Mouse (Mus musculus) erythroblast, adult 5-6 weeks (primary cell): Measurements from ENCODE around the gene Nkain4. TPM values are rescaled to one million over a fixed set of nuclear protein-coding genes. Genes with fewer than 3 reads are reported as not detected.

Source experiments
- ATAC-seq: replicated peaks from 2 replicates; pipeline ENCODE4 v1.8.0; 2016; ENCODE audit warnings: moderate number of reproducible peaks, mild to moderate bottlenecking, moderate TSS enrichment, inconsistent platforms; ENCODE audit not compliant: poor library complexity, low FRiP score, severe bottlenecking
- total RNA-seq, 2 experiments: library from RNA; stranded (forward) in 1 of 2; stranded (reverse) in 1 of 2; fragments of 150-400 nt in 1 of 2; fragments of 200-764, 138-1000 nt in 1 of 2; gene quantifications; 2 replicates each; pipeline versions ENCODE4 v1.2.3 to v1.2.4; 2015 to 2017; ENCODE audit warnings: low replicate concordance in 2 of 2

Gene Nkain4
- total RNA-seq (2015; ENCODE audit: low replicate concordance) (not detected in 2 replicates), total RNA-seq (2017; ENCODE audit: low replicate concordance) (not detected in 2 replicates)

- no peak for ATAC-seq
These were observed at the start of gene Nkain4 for GRCm38 (mm10) chr2:180954061-180955047. Gene Nkain4, minus strand, starts transcription at chr2:180954699.

- ATAC-seq, result peak; percentile 37; the same call in 1 of the 2 replicates
These were observed 42.4 kb upstream of the Nkain4 start for GRCm38 (mm10) chr2:180996905-180997304.

- peak; percentile 56; the same call in 1 of the 2 replicates for ATAC-seq
These were observed 41.9 kb upstream of the Nkain4 start for GRCm38 (mm10) chr2:180996436-180996835.

DNA sequence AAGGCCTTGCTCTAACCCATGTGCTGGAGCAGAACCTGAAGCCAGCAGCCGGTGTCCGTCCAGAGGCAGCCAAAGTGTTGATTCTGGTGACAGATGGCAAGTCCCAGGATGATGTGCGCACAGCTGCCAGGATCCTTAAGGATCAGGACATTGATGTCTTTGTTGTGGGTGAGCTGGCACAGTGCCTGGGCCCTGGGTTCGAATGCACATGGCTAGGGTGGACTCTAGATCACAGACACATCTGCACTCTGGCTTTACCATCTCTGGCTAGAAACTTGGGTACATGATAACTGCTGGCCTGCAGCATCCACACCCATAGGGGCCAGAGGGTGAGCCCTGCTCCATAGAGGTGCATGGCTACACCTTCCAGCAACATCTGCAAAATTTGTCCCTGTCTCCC lies 41.0 kb upstream of the Nkain4 start:
- no peak for ATAC-seq

DNA sequence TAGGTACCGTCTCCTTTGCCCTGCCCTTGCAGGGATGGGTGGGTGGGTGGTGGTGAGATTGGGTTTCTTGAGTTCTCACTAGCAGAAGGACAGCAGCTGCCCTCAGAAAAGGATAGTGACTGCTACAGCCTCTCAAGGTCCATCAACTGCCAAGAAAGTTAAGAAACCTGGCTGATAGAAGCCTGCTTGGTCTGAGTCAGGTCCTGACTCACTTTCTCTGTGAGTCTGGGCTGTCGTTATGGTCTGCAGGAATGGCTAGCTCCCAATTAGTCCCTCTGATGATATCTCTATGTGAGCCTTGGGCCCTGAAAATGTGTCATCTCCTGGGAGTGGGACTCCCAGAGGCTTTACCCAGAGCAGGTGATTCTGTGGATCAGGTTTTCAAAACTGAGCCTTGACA lies 39.9 kb upstream of the Nkain4 start:
- ATAC-seq, result no peak

GRCm38 (mm10) chr2:180990347-180990746 lies 35.8 kb upstream of the Nkain4 start:
- no peak for ATAC-seq

DNA sequence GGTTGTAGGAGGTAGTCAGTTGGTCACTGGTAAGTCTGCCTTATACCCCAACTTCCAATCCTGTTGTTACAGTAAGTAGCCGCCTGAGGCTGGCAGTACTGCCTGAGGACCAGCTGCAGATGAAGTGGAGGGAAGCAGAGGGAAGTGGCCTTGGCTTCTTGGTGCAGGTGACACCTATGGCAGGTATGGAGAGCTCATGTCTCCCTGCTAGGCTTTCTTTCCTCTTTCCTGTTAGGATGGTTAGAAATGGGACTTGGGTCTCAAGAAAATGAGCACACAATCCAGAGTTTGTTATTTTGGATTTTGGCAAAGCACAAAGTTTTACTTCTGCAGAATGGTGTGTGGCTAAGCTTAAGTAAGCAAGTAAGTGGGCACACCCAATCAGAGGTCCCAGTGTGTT lies 34.4 kb upstream of the Nkain4 start:
- ATAC-seq, result no peak

- no peak for ATAC-seq
These were observed 33.9 kb upstream of the Nkain4 start for GRCm38 (mm10) chr2:180988347-180988913.

DNA sequence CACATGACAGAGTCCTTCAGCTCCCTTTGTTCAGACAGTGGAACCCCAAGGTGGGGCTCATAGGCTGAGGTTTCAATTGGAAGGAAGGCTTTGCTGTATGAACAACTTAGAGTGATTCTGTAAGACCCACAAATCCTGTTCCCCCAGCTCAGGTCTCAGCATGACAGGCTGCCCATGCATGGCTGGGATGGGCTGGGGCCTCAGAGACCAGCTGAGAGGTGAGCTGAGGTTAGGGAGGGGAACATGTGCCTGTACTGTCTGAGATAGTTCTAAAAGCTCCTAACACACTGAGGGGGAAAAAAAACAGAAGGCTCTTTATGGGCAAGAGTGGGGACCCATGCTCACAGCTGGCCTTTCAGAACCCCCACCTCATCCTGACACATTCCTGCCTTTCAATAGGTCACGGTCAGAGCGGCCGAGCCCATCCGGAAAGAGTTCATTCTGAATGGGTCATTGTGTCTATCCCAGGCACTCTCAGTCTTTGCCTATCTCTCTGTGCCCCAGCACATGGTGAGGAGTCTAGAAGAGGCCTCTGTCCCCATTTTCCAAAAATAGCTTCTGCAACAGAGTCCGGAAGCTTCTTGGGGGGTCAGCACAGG lies 33.0 kb upstream of the Nkain4 start:
- no peak for ATAC-seq

DNA sequence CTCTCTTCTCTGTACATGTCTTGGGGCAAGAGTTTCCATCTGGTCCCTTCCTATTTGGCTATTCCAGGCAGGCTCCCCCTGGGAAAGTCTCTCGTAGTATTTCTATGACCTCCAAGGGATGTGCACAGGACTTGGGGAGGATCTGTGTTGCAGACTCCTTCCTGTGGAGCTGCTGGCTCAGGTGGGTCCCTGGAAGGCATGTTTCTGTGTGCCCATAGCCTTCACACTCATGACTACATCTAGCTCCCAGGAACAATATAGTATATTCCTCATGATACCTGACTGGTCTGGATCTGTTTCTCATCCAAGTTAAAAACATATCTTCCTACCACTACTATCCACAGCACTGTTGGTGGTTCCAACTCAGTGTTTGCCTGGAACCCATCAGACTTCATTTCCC lies 32.5 kb upstream of the Nkain4 start:
- no peak for ATAC-seq

DNA sequence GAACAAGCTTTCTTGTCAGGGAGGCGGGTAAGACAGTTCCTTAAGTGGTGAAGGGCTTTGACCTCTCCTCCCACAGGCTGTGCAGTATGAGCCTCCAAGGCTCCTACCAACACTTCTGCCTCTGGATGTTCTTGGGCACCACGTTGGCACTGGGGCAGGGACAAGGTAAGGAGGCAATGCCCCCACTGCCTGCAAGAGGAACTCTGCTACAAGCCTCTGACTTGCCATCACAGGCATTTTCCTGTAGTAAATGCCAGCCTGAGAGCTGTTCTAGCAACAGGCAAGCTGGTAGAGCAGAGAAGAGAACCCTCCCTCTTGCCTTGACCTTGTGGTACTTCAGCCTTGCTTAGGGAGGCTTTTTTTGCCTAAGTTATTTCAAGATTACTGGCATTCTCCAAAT lies 31.9 kb upstream of the Nkain4 start, which contains the start of gene Col20a1:
Gene Col20a1 (plus strand): TSS at position 87 of the 400 bp plus-strand sequence.
- no peak for ATAC-seq

DNA sequence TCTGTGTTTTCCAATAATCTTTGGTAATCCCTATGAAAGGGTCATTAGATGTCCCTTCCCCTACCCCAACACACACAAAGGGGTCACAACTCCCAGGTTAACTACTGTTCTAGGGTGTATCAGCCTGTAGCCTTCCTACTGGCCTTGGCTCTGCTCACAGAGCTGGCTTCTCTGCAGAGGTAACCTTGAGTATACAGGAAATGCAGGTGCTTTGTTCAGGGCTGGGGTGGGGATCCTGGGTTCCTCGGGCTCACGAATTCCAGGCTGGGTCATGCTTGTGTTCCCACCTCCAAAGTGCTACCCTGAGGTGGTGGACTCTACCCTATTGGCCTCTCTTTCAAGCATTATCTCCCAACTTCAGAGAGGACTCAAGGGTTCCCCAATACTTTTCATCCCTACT lies 31.1 kb upstream of the Nkain4 start:
- ATAC-seq, result no peak

- no peak for ATAC-seq
These were observed 26.6 kb upstream of the Nkain4 start for GRCm38 (mm10) chr2:180981133-180981532.

- ATAC-seq, result peak; percentile 94
These were observed 12.7 kb upstream of the Nkain4 start, which contains the start of gene Arfgap1 for GRCm38 (mm10) chr2:180967010-180967763. Gene Arfgap1, plus strand, starts transcription at chr2:180967225.

DNA sequence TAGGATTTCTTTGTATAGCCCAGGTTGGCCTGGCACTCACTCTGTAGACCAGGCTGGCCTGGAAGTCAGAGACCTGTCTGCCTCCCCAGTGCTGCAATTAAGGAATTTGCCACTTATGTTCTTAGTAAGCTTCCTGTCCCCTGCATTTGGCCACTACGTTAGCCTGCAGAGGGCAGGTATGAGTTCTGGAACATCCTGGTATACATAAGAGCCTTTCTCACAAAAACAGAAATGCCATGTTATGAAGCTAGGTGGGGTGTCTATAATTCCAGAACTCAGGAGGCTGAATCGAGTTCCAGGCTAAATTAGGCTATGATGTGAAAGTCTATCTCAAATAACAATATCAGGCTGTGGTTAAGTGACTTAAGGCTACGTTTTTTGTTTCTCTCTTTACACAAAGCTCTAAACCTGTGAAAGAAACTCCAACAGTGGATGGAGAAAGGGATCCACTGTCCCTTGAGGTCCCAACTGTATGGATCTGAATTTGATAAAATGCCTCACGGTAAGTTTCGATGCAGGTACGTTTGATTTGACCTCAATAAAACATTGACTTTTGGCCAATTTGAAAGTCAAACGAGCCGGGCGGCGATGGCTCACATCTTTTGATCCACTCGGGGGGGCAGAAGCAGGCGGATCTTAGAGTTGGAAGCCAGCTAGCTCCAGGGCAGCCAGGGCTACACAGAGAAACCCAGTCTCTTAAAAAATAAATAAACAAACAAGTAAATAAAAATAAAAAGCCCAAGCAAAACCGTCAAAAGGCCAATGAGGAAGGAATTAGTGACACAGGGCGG lies 11.8 kb upstream of the Nkain4 start:
- ATAC-seq, result no peak

GRCm38 (mm10) chr2:180963956-180964355 lies 9.5 kb upstream of the Nkain4 start:
- peak; percentile 63 for ATAC-seq

DNA sequence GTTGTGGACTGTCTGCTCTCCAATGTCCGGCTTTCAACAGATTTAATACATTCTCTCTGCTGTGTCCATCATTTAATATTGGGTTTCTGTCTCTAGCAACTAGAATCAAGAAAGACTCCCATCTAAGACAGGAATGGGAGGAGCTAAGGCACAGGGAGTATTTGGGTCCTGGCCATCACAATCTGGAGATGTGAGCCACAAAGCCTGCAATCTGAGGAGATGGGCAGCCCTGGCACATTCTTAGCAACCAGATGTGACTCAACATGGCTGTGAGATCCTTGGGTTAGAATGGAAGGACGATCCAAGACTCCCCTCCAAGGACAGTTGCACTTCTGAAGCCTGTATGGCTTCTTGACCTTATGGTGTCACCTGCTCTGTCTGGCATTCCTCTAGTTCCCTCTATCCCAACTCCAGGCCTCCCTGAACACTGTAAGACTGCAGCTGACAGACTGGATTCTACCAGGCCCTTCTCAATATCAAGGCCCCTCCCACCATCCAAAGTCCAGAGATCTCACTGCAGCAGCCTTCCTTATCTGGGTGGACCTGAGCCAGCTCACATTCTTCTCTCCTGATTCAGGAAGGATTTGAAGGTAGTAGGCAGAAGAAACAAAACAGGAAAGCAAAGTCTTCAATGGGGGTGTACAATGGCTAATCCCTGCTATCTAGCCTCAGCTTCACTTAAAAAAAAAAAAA lies 8.3 kb upstream of the Nkain4 start:
- no peak for ATAC-seq

DNA sequence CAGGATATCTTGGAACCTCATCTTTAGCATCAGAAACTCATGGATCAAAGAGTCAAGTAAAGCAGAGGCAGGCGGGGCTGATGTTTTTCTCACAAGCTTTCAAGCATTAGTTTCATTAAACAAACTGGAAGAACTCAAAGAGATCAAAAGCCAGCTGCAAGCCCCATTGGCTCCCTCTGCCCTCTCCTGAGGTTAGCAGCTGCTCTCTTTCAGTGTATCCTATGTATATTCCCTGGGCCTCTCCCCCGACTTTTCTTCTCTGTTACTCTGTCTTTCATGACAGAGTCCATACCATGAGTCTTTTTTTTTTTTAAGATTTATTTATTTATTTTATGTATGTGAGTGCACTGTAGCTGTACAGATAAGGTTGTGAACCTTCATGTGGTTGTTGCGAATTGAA lies 5.7 kb upstream of the Nkain4 start:
- no peak for ATAC-seq
